Mouse (Mus musculus) brain, embryonic 14.5 days (tissue): ENCODE results near the gene Ptcd3.

Experiments used
- CTCF ChIP-seq: fragments of 200-500 bp; IDR thresholded peaks from 2 replicates; pipeline ENCODE4 v1.5.1; 2012; ENCODE audit warnings: inconsistent platforms, mild to moderate bottlenecking, moderate library complexity, borderline replicate concordance; ENCODE audit not compliant: insufficient read depth, insufficient read length; ENCODE audit errors: extremely low read depth
- POLR2A ChIP-seq: fragments of 200-500 bp; IDR thresholded peaks from 2 replicates; pipeline ENCODE4 v1.6.1; 2012; ENCODE audit warnings: mild to moderate bottlenecking, inconsistent platforms, borderline replicate concordance; ENCODE audit not compliant: poor library complexity, insufficient read depth, insufficient read length, severe bottlenecking; ENCODE audit errors: extremely low read depth

- TF ChIP-seq POLR2A (no peak; the same call in 1 of the 2 replicates), CTCF (no peak)
These were observed 77.0 kb downstream of the Ptcd3 start for GRCm38 (mm10) chr6:71831581-71831960.
